Mouse (Mus musculus) MEL (cell line): ENCODE data around the gene Hnrnpl. TPM values are rescaled to one million over a fixed set of nuclear protein-coding genes. Genes with fewer than 3 reads are reported as not detected.
A peak's percentile ranks its signal among the peaks of the same experiment; 100 is the strongest.

Experiments
- DNase-seq: peaks from one replicate; pipeline ENCODE4 v3.0.0; 2011; ENCODE audit warnings: low read depth, low spot score
- H3K27ac ChIP-seq: 2 replicates; pipeline ENCODE4 v1.5.1; 2012; ENCODE audit warnings: low read depth, mild to moderate bottlenecking, control low read depth, low read length, moderate library complexity; ENCODE audit not compliant: control insufficient read depth
- H3K27me3 ChIP-seq, 2 experiments: fragments of 150-350 bp in 1 of 2; sonication (generic) in 1 of 2; 2 replicates each; pipeline ENCODE4 v1.6.1; 2012; ENCODE audit warnings: low read length in 2 of 2, mild to moderate bottlenecking in 2 of 2, improper control_type of control experiment in 1 of 2, moderate library complexity in 1 of 2; ENCODE audit not compliant: insufficient read depth in 2 of 2, control insufficient read depth in 1 of 2
- H3K36me3 ChIP-seq, 2 experiments: 2 replicates each; pipeline ENCODE4 v1.6.1; 2012 to 2014; ENCODE audit warnings: low read length in 2 of 2, improper control_type of control experiment in 1 of 2, inconsistent platforms in 1 of 2, mild to moderate bottlenecking in 1 of 2; ENCODE audit not compliant: insufficient read depth in 2 of 2, control insufficient read depth in 1 of 2
- H3K4me1 ChIP-seq, 2 experiments: fragments of 150-350 bp in 1 of 2; sonication (generic) in 1 of 2; 2 replicates each; pipeline ENCODE4 v1.6.1; 2012; ENCODE audit warnings: low read length in 2 of 2, improper control_type of control experiment in 1 of 2, mild to moderate bottlenecking in 1 of 2; ENCODE audit not compliant: insufficient read depth in 2 of 2, control insufficient read depth in 1 of 2
- H3K4me3 ChIP-seq, 2 experiments: fragments of 150-350 bp in 1 of 2; sonication (generic) in 1 of 2; 2 replicates each; pipeline ENCODE4 v1.5.1; 2012; ENCODE audit warnings: low read depth in 2 of 2, low read length in 2 of 2, mild to moderate bottlenecking in 2 of 2, moderate library complexity in 2 of 2, control low read depth in 1 of 2, improper control_type of control experiment in 1 of 2; ENCODE audit not compliant: control insufficient read depth in 1 of 2, insufficient read depth in 1 of 2
- H3K79me2 ChIP-seq: 2 replicates; pipeline ENCODE4 v1.6.1; 2012; ENCODE audit warnings: mild to moderate bottlenecking, low read length, moderate library complexity; ENCODE audit not compliant: control insufficient read depth, poor library complexity, insufficient read depth
- H3K9ac ChIP-seq: 2 replicates; pipeline ENCODE4 v1.6.1; 2012; ENCODE audit warnings: low read depth, mild to moderate bottlenecking, control low read depth, low read length, moderate library complexity; ENCODE audit not compliant: control insufficient read depth, poor library complexity, severe bottlenecking
- H3K9me3 ChIP-seq: fragments of 150-350 bp; sonication (generic); replicated peaks from 2 replicates; pipeline ENCODE4 v1.6.1; 2012; ENCODE audit warnings: mild to moderate bottlenecking, low read length, improper control_type of control experiment, moderate library complexity; ENCODE audit not compliant: insufficient read depth
- BHLHE40 ChIP-seq: IDR thresholded peaks from 2 replicates; pipeline ENCODE4 v1.6.1; 2012; ENCODE audit warnings: low read depth, mild to moderate bottlenecking, inconsistent platforms, low read length, improper control_type of control experiment, borderline replicate concordance
- CHD1 ChIP-seq: IDR thresholded peaks from 2 replicates; pipeline ENCODE4 v1.6.1; 2012; ENCODE audit warnings: low read depth, mild to moderate bottlenecking, inconsistent platforms, low read length, improper control_type of control experiment
- CHD2 ChIP-seq: IDR thresholded peaks from 2 replicates; pipeline ENCODE4 v1.6.1; 2011; ENCODE audit warnings: low read length, improper control_type of control experiment
- CTCF ChIP-seq, 3 experiments: IDR thresholded peaks in 2 of 3; conservative IDR thresholded peaks in 1 of 3; 2 replicates each; pipeline ENCODE4 v1.5.1; 2011 to 2012; ENCODE audit warnings: low read length in 3 of 3, low read depth in 2 of 3, mild to moderate bottlenecking in 2 of 3, improper control_type of control experiment in 1 of 3, inconsistent platforms in 1 of 3, mixed read lengths in 1 of 3, moderate library complexity in 1 of 3; ENCODE audit not compliant: control insufficient read depth in 1 of 3, insufficient read depth in 1 of 3, poor library complexity in 1 of 3, severe bottlenecking in 1 of 3
- E2F4 ChIP-seq: IDR thresholded peaks from 2 replicates; pipeline ENCODE4 v1.6.1; 2011; ENCODE audit warnings: low read depth, low read length, improper control_type of control experiment, borderline replicate concordance
- ELF1 ChIP-seq: IDR thresholded peaks from 2 replicates; pipeline ENCODE4 v1.6.1; 2014; ENCODE audit warnings: low read depth, mild to moderate bottlenecking, inconsistent platforms, low read length, improper control_type of control experiment, moderate library complexity
- EP300 ChIP-seq, 2 experiments: IDR thresholded peaks; 2 replicates each; pipeline ENCODE4 v1.6.1; 2011; ENCODE audit warnings: improper control_type of control experiment in 2 of 2, low read length in 2 of 2, low read depth in 1 of 2, mild to moderate bottlenecking in 1 of 2
- ETS1 ChIP-seq: IDR thresholded peaks from 2 replicates; pipeline ENCODE4 v1.6.1; 2012; ENCODE audit warnings: low read depth, mild to moderate bottlenecking, inconsistent platforms, low read length, improper control_type of control experiment, moderate library complexity
- GABPA ChIP-seq: IDR thresholded peaks from 2 replicates; pipeline ENCODE4 v1.6.1; 2012; ENCODE audit warnings: low read depth, mild to moderate bottlenecking, inconsistent platforms, low read length, improper control_type of control experiment, moderate library complexity
- GATA1 ChIP-seq: IDR thresholded peaks from 2 replicates; pipeline ENCODE4 v1.6.1; 2011; ENCODE audit warnings: low read depth, low read length, improper control_type of control experiment
- HCFC1 ChIP-seq: IDR thresholded peaks from 2 replicates; pipeline ENCODE4 v1.6.1; 2012; ENCODE audit warnings: low read depth, mild to moderate bottlenecking, inconsistent platforms, low read length, improper control_type of control experiment, moderate library complexity
- JUND ChIP-seq: IDR thresholded peaks from 2 replicates; pipeline ENCODE4 v1.6.1; 2011; ENCODE audit warnings: low read depth, mild to moderate bottlenecking, improper control_type of control experiment, low read length
- KAT2A ChIP-seq: conservative IDR thresholded peaks from 2 replicates; pipeline ENCODE4 v1.6.1; 2012; ENCODE audit warnings: low read depth, low read length, improper control_type of control experiment, inconsistent platforms
- MAFK ChIP-seq: IDR thresholded peaks from 2 replicates; pipeline ENCODE4 v1.6.1; 2011; ENCODE audit warnings: low read depth, mild to moderate bottlenecking, low read length, improper control_type of control experiment, borderline replicate concordance
- MAX ChIP-seq: IDR thresholded peaks from 2 replicates; pipeline ENCODE4 v1.6.1; 2011; ENCODE audit warnings: low read length, improper control_type of control experiment
- MEF2A ChIP-seq: IDR thresholded peaks from 2 replicates; pipeline ENCODE4 v1.6.1; 2014; ENCODE audit warnings: low read depth, mild to moderate bottlenecking, inconsistent platforms, low read length, improper control_type of control experiment; ENCODE audit not compliant: poor library complexity, insufficient replicate concordance, severe bottlenecking; ENCODE audit errors: extremely low read depth
- MXI1 ChIP-seq: IDR thresholded peaks from 2 replicates; pipeline ENCODE4 v1.6.1; 2011; ENCODE audit warnings: mild to moderate bottlenecking, low read depth, low read length, improper control_type of control experiment
- MYB ChIP-seq: IDR thresholded peaks from 2 replicates; pipeline ENCODE4 v1.6.1; 2011; ENCODE audit warnings: mild to moderate bottlenecking, low read depth, low read length, improper control_type of control experiment
- MYC ChIP-seq: IDR thresholded peaks from 2 replicates; pipeline ENCODE4 v1.6.1; 2011; ENCODE audit warnings: low read depth, mild to moderate bottlenecking, low read length, improper control_type of control experiment, moderate library complexity
- NELFE ChIP-seq: IDR thresholded peaks from 2 replicates; pipeline ENCODE4 v1.6.1; 2011; ENCODE audit warnings: low read depth, low read length, improper control_type of control experiment
- NRF1 ChIP-seq: IDR thresholded peaks from 2 replicates; pipeline ENCODE4 v1.6.1; 2014; ENCODE audit warnings: low read depth, mild to moderate bottlenecking, inconsistent platforms, low read length, improper control_type of control experiment, moderate library complexity; ENCODE audit not compliant: poor library complexity, insufficient read depth, severe bottlenecking
- POLR2A ChIP-seq, 2 experiments: IDR thresholded peaks; 2 replicates each; pipeline ENCODE4 v1.6.1; 2011 to 2012; ENCODE audit warnings: low read length in 2 of 2, mild to moderate bottlenecking in 2 of 2, control low read depth in 1 of 2, improper control_type of control experiment in 1 of 2, low read depth in 1 of 2, moderate library complexity in 1 of 2; ENCODE audit not compliant: control insufficient read depth in 1 of 2, insufficient read depth in 1 of 2, poor library complexity in 1 of 2
- POLR2AphosphoS2 ChIP-seq: IDR thresholded peaks from 2 replicates; pipeline ENCODE4 v1.6.1; 2011; ENCODE audit warnings: low read length, improper control_type of control experiment
- SIN3A ChIP-seq: IDR thresholded peaks from 2 replicates; pipeline ENCODE4 v1.6.1; 2012; ENCODE audit warnings: low read length, improper control_type of control experiment, inconsistent platforms
- SMC3 ChIP-seq: IDR thresholded peaks from 2 replicates; pipeline ENCODE4 v1.6.1; 2011; ENCODE audit warnings: low read depth, low read length, improper control_type of control experiment
- TCF12 ChIP-seq: IDR thresholded peaks from 2 replicates; pipeline ENCODE4 v1.6.1; 2014; ENCODE audit warnings: low read depth, mild to moderate bottlenecking, inconsistent platforms, low read length, improper control_type of control experiment, moderate library complexity
- UBTF ChIP-seq: IDR thresholded peaks from 2 replicates; pipeline ENCODE4 v1.6.1; 2012; ENCODE audit warnings: low read depth, mild to moderate bottlenecking, inconsistent platforms, low read length, improper control_type of control experiment, moderate library complexity, borderline replicate concordance; ENCODE audit not compliant: insufficient read depth
- USF1 ChIP-seq: IDR thresholded peaks from 2 replicates; pipeline ENCODE4 v1.6.1; 2014; ENCODE audit warnings: low read depth, mild to moderate bottlenecking, inconsistent platforms, low read length, improper control_type of control experiment, moderate library complexity
- ZC3H11A ChIP-seq: IDR thresholded peaks from 2 replicates; pipeline ENCODE4 v1.6.1; 2012; ENCODE audit warnings: low read depth, mild to moderate bottlenecking, inconsistent platforms, low read length, improper control_type of control experiment
- ZKSCAN1 ChIP-seq: IDR thresholded peaks from 2 replicates; pipeline ENCODE4 v1.6.1; 2012; ENCODE audit warnings: low read depth, mild to moderate bottlenecking, inconsistent platforms, low read length, improper control_type of control experiment, moderate library complexity
- ZMIZ1 ChIP-seq: IDR thresholded peaks from 2 replicates; pipeline ENCODE4 v1.6.1; 2012; ENCODE audit warnings: low read depth, mild to moderate bottlenecking, inconsistent platforms, low read length, improper control_type of control experiment, moderate library complexity
- polyA plus RNA-seq, 2 experiments: library from polyadenylated mRNA; stranded (reverse) in 1 of 2; unstranded in 1 of 2; fragments of >175 nt in 1 of 2; fragments of >200 nt in 1 of 2; gene quantifications; 2 replicates each; pipeline versions ENCODE4 v1.2.1 to v1.2.4; 2012; ENCODE audit warnings: low replicate concordance in 2 of 2, low read depth in 1 of 2; ENCODE audit not compliant: insufficient read length in 2 of 2, insufficient read depth in 1 of 2, missing spikeins in 1 of 2
- total RNA-seq: library from RNA; depleted of rRNA; stranded (reverse); fragments of 300-350 nt; gene quantifications from 2 replicates; pipeline ENCODE4 v1.2.3, GENCODE M21; 2012

Gene Hnrnpl
- total and polyA plus RNA-seq, 3 experiments: 246 to 1,095 (median 684) TPM

GRCm38 (mm10) chr7:28824941-28825685 lies 16.8 kb downstream of the Hnrnpl start, which contains the start of gene Ech1 (continued):
- TF ChIP-seq BHLHE40 (no peak), GABPA (no peak), CHD2 (no peak), TCF12 (peak; percentile 62)

DNA sequence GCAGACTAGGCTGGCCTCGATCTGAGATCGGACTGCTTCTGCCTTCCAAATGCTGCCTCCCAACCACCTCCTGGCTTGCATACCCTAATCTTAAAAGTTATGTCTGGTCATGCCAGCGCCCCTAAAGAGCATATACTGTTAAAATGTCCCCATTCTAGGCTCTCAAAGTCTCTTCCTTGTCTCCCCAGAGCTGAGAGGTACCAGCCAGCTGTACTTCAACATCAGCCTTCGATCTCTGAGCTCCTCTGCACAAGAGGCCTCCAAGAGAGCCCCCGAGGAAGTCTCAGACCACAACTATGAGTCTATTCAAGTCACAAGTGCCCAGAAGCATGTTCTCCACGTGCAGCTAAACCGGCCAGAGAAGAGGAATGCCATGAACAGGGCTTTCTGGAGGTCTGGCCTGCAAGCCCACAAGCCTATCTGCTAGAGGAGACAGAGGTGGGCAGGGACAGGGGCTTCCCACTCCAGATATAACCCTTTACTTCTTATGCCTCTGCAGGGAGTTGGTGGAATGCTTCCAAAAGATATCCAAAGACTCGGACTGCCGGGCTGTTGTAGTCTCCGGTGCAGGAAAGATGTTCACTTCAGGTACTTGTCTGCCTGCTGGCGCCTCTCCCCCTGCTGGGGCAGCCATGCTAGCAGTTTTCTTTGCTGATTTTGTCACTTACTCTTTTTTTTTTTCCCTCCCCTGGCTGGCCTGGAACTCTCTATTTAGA lies 17.5 kb downstream of the Hnrnpl start:
- no peaks in the 10 kb centered on the region for H3K9me3 ChIP-seq
- H3K27me3 ChIP-seq: no peaks in the 10 kb centered on the region
- peaks cover 6 to 41% of the 10 kb centered on the region in 2 experiments for H3K4me1 ChIP-seq
- H3K79me2 ChIP-seq: peaks cover 4% of the 10 kb centered on the region
- H3K36me3 ChIP-seq: peaks cover 12 to 48% of the 10 kb centered on the region in 2 experiments; a peak in 3 of 4 replicates
- peak; percentile 67 for DNase-seq
- peak overlapping the region; percentile 97 for H3K9ac ChIP-seq
- peak overlapping the region; percentile 89 for H3K27ac ChIP-seq
- peak overlapping the region; percentile 77 to 85 for H3K4me3 ChIP-seq
- TF ChIP-seq UBTF (no peak), POLR2AphosphoS2 (no peak), MYB (no peak), GATA1 (no peak), SIN3A (0 out of 2 replicates have a peak, but pooled peaks have one; percentile 12), MAFK (no peak), POLR2A (IDR thresholded peaks at IDR 0.05; ENCODE audit: control insufficient read depth in 1 of 2, insufficient read depth in 1 of 2, low read depth in 1 of 2, low read length in 2 of 2, poor library complexity in 1 of 2) (0 out of 4 replicates have a peak, but pooled peaks of 1 of the 2 experiments have one; percentile 28), CHD2 (no peak), E2F4 (no peak), ZKSCAN1 (peak; percentile 34; the same call in 1 of the 2 replicates), MXI1 (peak; percentile 31; the same call in 1 of the 2 replicates), MEF2A (no peak), KAT2A (no peak), MAX (peak; percentile 70), MYC (no peak), JUND (no peak), USF1 (no peak), ZC3H11A (0 out of 2 replicates have a peak, but pooled peaks have one; percentile 13), NELFE (0 out of 2 replicates have a peak, but pooled peaks have one; percentile 11), BHLHE40 (peak; percentile 31; the same call in 1 of the 2 replicates), EP300 (IDR thresholded peaks at IDR 0.05; ENCODE audit: low read depth in 1 of 2, low read length in 2 of 2) (0 out of 4 replicates have a peak, but pooled peaks of 1 of the 2 experiments have one; percentile 16), SMC3 (no peak), CHD1 (no peak; the same call in 1 of the 2 replicates), ETS1 (no peak), HCFC1 (no peak), ZMIZ1 (no peak), CTCF (IDR thresholded peaks at IDR 0.05 in 2 of 3, conservative IDR thresholded peaks at IDR 0.05 in 1 of 3; ENCODE audit: control insufficient read depth in 1 of 3, insufficient read depth in 1 of 3, low read depth in 2 of 3, low read length in 3 of 3, poor library complexity in 1 of 3, severe bottlenecking in 1 of 3) (no peak), ELF1 (no peak), NRF1 (no peak)
